Mouse (Mus musculus) forebrain, embryonic 12.5 days (tissue): ENCODE results near the gene Plcb3. TPM values are rescaled to one million over a fixed set of nuclear protein-coding genes. Genes with fewer than 3 reads are reported as not detected.
"Not testable (repeated sequence)": the region's sequence is repeated elsewhere in the genome, so short reads cannot be mapped to it uniquely, and the experiment has no call there.

Experiments used
- ATAC-seq: fragments of 200-750 bp; cut with Nextera tagmentation; 2 replicates; pipeline ENCODE4 v1.8.0; 2017; ENCODE audit warnings: moderate TSS enrichment; ENCODE audit not compliant: low FRiP score
- H3K27ac ChIP-seq: fragments of 300-500 bp; sonication (generic); 2 replicates; pipeline ENCODE4 v1.5.1; 2016; ENCODE audit warnings: mild to moderate bottlenecking
- H3K27me3 ChIP-seq: fragments of 300-500 bp; sonication (generic); 2 replicates; pipeline ENCODE4 v1.6.1; 2016; ENCODE audit warnings: mild to moderate bottlenecking
- H3K36me3 ChIP-seq: fragments of 300-500 bp; sonication (generic); replicated peaks from 2 replicates; pipeline ENCODE4 v1.6.1; 2016; ENCODE audit warnings: mild to moderate bottlenecking
- H3K4me1 ChIP-seq: fragments of 300-500 bp; sonication (generic); 2 replicates; pipeline ENCODE4 v1.6.1; 2016
- H3K4me2 ChIP-seq: fragments of 300-500 bp; sonication (generic); 2 replicates; pipeline ENCODE4 v1.6.1; 2016; ENCODE audit warnings: mild to moderate bottlenecking, moderate library complexity
- H3K4me3 ChIP-seq: fragments of 300-500 bp; sonication (generic); replicated peaks from 2 replicates; pipeline ENCODE4 v1.5.1; 2016; ENCODE audit warnings: mild to moderate bottlenecking
- H3K9ac ChIP-seq: fragments of 300-500 bp; sonication (generic); 2 replicates; pipeline ENCODE4 v1.6.1; 2016; ENCODE audit warnings: mild to moderate bottlenecking
- H3K9me3 ChIP-seq: fragments of 300-500 bp; sonication (generic); 2 replicates; pipeline ENCODE4 v1.6.1; 2016
- WGBS: fragments of 180-500 bp; shearing (Covaris S2); methylation state at CpG from one replicate; pipeline ENCODE4 v1.1.7; 2016; 5-methylcytosine and 5-hydroxymethylcytosine counted together
- polyA plus RNA-seq: library from polyadenylated mRNA; unstranded; fragments of >200 nt; fragmentation: Nextera tagmentation; extraction: Ambion mirVana; gene quantifications from 2 replicates; pipeline ENCODE4 v1.2.1, GENCODE M21; 2016

Plcb3 gene
- polyA plus RNA-seq, 1 experiment from 2014 or later, result 22.4 TPM

GRCm38 (mm10) chr19:6919876-6920740 is 56.2 kb downstream of the Plcb3 start:
- 46% methylated on average over 8 of the region's 8 CpGs for WGBS
- peaks cover 29% of the 10 kb centered on the region for H3K4me1 ChIP-seq
- H3K9ac ChIP-seq, result peak overlapping the region; percentile 92; the same call in 1 of the 2 replicates
- 0 out of 2 replicates have a peak, but pooled peaks cover 6% of the 10 kb centered on the region for H3K36me3 ChIP-seq
- peak overlapping the region; percentile 89 for H3K4me3 ChIP-seq
- no peak overlapping the region for H3K27ac ChIP-seq
- H3K9me3 ChIP-seq, result no peaks in the 10 kb centered on the region
- no peak for ATAC-seq
- H3K4me2 ChIP-seq, result peak overlapping the region; percentile 91
- H3K27me3 ChIP-seq, result peaks cover 28% of the 10 kb centered on the region

DNA sequence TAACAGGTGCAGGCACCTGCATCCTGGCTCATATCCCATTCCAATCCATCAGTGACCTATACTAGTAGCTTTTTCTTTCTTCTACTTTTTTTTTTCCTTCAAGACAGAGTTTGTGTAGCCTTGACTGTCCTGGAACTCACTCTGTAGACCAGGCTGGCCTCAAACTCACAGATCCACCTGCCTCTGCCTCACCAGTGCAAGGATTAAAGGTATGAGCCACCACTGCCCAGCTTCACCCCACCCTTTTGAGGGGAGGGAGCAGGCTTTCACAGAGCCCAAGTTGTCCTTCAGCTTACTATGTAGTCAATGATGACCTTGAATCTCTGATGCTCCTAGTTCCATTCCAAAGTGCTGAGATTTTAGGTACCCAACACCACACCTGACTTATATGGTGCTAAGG is 56.8 kb downstream of the Plcb3 start:
- Histone ChIP-seq H3K27me3 (peaks cover 21% of the 10 kb centered on the region), H3K9ac (no peak overlapping the region), H3K4me3 (no peak overlapping the region), H3K4me2 (no peak overlapping the region), H3K4me1 (peaks cover 23% of the 10 kb centered on the region), H3K36me3 (0 out of 2 replicates have a peak, but pooled peaks cover 6% of the 10 kb centered on the region), H3K9me3 (no peaks in the 10 kb centered on the region), H3K27ac (no peak overlapping the region)
- no peak for ATAC-seq

DNA sequence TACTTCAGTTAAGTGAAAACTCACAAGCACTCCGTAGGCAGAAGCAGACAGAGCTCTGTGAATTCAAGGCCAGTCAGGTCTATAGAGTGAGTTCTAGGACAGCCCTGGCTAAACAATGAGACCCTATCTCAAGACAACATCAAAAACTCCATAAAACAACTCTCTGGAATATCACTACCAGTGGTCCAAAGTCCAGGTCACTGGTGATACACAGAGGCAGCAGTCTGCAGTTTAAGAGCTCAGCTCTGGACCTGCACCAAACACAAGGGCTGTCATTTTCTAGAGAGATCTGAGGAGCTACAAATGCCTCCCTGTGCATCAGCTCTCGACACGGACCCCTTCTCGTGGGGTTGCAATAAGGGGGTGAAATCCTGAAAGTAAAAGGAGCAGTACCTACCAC is 57.9 kb downstream of the Plcb3 start:
- Histone ChIP-seq H3K27me3 (peaks cover 11% of the 10 kb centered on the region), H3K4me3 (no peak overlapping the region), H3K27ac (no peak overlapping the region), H3K4me2 (no peak overlapping the region), H3K9me3 (no peaks in the 10 kb centered on the region), H3K36me3 (peaks cover 17% of the 10 kb centered on the region), H3K4me1 (peaks cover 23% of the 10 kb centered on the region), H3K9ac (no peak overlapping the region)
- 88% methylated on average over 4 of the region's 4 CpGs for WGBS
- ATAC-seq, result no peak

- no peaks in the 10 kb centered on the region for H3K9me3 ChIP-seq
- H3K36me3 ChIP-seq, result peaks cover 35% of the 10 kb centered on the region
- 86% methylated on average over 4 of the region's 4 CpGs for WGBS
- H3K27ac ChIP-seq, result no peak overlapping the region
- H3K27me3 ChIP-seq, result no peaks in the 10 kb centered on the region
- no peak overlapping the region for H3K4me3 ChIP-seq
- ATAC-seq, result no peak
- H3K4me2 ChIP-seq, result no peak overlapping the region
- no peak overlapping the region for H3K9ac ChIP-seq
- H3K4me1 ChIP-seq, result peaks cover 20% of the 10 kb centered on the region
These were observed 59.8 kb downstream of the Plcb3 start for GRCm38 (mm10) chr19:6916496-6916895.

DNA sequence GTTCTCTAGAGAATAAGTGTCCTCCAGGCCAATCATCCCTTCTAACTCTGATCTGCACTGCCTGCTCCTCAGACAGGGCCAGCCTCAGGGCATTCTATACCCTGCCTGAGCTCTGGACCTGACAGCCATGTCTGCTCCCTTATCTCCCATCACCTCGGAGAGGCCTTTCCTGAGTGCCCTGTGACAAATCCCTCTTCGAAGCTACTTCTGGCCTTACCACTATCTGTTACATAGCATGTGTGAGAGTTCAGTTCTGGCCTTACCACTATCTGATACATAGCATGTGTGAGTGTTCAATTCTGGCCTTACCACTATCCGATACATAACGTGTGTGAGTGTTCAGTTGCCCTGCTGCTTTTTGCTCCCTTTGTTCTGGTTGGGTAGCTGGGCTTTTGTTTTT is 61.0 kb downstream of the Plcb3 start:
- Histone ChIP-seq H3K4me3 (no peak overlapping the region), H3K27ac (no peak overlapping the region), H3K9me3 (no peaks in the 10 kb centered on the region), H3K4me2 (no peak overlapping the region), H3K9ac (no peak overlapping the region), H3K36me3 (peaks cover 41% of the 10 kb centered on the region), H3K27me3 (no peaks in the 10 kb centered on the region), H3K4me1 (peaks cover 19% of the 10 kb centered on the region)
- no peak for ATAC-seq
- 88% methylated on average over 4 of the region's 4 CpGs for WGBS

DNA sequence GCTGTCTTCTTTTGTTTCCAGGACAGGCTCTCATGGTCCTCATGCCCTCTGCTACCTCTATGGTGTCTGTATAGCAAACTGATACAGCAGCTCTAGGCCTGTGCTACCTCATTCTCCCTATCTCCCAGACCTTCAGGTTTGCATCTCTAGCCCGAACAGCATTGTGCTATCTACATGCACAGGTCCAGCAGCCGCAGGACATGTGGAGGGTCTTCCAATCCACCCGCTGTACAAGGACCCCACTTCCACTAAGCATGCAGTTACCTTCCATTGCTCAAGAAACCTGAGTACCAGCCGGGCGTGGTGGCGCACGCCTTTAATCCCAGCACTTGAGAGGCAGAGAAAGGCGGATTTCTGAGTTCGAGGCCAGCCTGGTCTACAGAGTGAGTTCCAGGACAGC is 61.7 kb downstream of the Plcb3 start:
- 94% methylated on average over 9 of the region's 9 CpGs for WGBS
- H3K9me3 ChIP-seq, result no peaks in the 10 kb centered on the region
- H3K4me1 ChIP-seq, result peaks cover 12% of the 10 kb centered on the region
- no peak for ATAC-seq
- no peak overlapping the region for H3K4me2 ChIP-seq
- no peak overlapping the region for H3K9ac ChIP-seq
- H3K4me3 ChIP-seq, result no peak overlapping the region
- H3K27ac ChIP-seq, result no peak overlapping the region
- peaks cover 41% of the 10 kb centered on the region for H3K36me3 ChIP-seq
- no peaks in the 10 kb centered on the region for H3K27me3 ChIP-seq

DNA sequence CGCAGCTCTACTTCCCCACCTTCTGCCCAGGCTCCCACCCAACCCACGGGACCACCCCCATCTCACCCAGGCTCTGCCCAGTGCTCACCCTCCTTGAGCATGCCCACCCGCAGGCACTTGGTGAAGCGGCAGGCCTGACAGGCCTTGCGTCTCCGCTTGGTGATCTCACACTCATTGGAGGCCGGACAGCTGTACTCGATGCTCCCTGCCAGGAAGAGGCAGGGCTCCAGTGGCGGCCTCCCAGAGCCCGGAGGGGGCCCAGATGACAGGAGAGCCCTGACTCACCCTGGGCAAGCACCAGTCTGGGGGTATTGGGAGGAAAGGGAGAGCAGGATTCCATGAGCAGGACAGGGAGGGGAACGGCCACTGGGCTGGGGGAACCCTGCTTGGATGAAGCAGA is 62.3 kb downstream of the Plcb3 start:
- no peak overlapping the region for H3K27ac ChIP-seq
- 88% methylated on average over 11 of the region's 11 CpGs for WGBS
- peaks cover 12% of the 10 kb centered on the region for H3K4me1 ChIP-seq
- no peak for ATAC-seq
- H3K4me2 ChIP-seq, result no peak overlapping the region
- no peak overlapping the region for H3K9ac ChIP-seq
- H3K36me3 ChIP-seq, result peaks cover 41% of the 10 kb centered on the region
- H3K27me3 ChIP-seq, result no peaks in the 10 kb centered on the region
- no peak overlapping the region for H3K4me3 ChIP-seq
- no peaks in the 10 kb centered on the region for H3K9me3 ChIP-seq

- Histone ChIP-seq H3K4me2 (no peak overlapping the region), H3K9me3 (no peaks in the 10 kb centered on the region), H3K36me3 (peaks cover 34% of the 10 kb centered on the region), H3K4me1 (peaks cover 22% of the 10 kb centered on the region), H3K4me3 (no peak overlapping the region), H3K27ac (no peak overlapping the region), H3K9ac (no peak overlapping the region), H3K27me3 (no peaks in the 10 kb centered on the region)
- ATAC-seq, result no peak
- 88% methylated on average over 6 of the region's 6 CpGs for WGBS
These were observed 63.2 kb downstream of the Plcb3 start for GRCm38 (mm10) chr19:6913036-6913435.

DNA sequence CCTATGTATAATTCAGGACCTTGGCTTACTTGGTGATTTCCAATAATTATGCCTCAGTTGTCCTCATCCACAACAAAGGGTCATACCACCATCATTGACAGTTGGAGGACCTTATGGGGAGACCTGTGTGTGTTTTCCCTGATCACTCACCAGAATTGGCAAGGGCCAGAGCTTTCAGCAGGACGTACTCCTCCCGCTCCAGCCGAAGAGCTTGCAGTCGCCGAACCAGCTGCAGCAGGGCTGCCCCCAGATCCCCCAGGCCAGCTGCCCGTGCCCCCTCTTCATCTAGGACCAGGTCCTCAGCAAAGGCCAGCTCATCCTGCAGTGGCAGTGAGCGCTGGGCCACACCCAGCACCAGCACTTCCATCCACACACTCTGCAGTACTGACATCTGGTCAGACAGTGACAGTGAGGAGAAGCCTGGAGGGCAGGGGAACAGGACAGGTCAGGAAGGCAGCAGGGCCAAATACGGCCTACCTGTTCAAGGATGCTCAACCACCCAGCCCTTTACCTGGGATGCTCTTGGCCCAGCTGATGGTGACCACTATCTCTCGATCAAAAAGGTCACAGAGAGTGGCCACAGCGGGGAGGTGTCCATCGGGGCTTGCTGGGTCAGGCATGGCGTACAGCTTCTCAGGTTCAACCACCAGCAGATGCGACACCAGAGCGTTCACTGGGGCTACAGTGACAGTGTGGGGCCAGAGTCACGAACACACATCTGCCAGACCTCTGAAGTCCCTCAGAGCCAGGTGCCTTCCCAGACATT is 63.9 kb downstream of the Plcb3 start:
- WGBS, result 91% methylated on average over 15 of the region's 15 CpGs
- no peak overlapping the region for H3K4me2 ChIP-seq
- no peak overlapping the region for H3K4me3 ChIP-seq
- H3K9me3 ChIP-seq, result no peaks in the 10 kb centered on the region
- H3K9ac ChIP-seq, result no peak overlapping the region
- ATAC-seq, result no peak
- H3K27ac ChIP-seq, result no peak overlapping the region
- H3K4me1 ChIP-seq, result peaks cover 28% of the 10 kb centered on the region
- H3K27me3 ChIP-seq, result no peaks in the 10 kb centered on the region
- H3K36me3 ChIP-seq, result peaks cover 35% of the 10 kb centered on the region

DNA sequence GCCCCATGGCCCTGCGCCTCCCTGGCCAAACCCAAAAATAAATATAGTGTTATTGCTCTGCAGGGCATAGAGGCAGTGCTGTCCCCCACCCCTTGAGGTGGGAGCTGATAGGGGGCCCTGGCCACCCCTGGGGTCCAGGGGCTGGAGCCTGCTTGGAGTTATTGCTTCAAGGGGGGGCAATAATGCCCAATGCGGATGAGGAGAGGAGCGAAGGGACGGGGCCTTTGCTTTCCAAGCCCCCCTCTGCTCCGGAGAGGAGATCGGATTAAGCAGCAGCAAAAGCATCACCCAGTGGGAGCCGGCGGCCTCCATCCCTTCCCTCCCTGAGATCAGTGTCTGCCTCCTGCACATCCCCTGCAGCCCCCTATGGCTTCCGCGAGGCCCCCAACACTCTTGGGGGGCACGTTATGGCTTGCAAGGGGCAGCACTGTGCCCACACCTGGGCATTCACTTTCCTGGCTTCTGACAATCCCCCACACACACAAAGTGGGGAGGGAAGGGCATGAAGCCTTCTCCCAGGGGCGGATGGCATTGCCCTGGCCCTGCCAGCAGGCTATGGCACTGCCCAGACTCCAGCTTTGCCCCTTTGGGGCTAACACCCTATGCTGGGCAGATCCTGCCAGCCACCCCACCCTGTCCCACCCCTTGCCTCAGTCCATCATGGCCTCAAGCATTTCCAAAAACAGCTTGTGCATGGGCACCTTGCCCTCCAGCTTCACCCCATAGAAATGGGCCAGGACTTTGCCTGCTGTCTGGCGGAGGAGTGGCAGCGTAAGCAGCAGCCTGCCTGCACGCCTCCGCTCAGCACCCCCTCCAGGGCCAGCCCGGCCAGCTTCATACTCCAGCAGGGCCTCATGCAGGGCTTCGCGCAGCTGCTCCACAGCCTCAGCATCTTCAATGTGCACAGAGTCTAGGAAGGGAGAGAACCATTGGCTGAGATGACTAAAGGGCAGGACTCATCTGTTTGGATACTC is 64.9 kb downstream of the Plcb3 start:
- Histone ChIP-seq H3K27ac (no peak overlapping the region), H3K9me3 (no peaks in the 10 kb centered on the region), H3K4me1 (peaks cover 29% of the 10 kb centered on the region), H3K4me2 (peak overlapping the region; percentile 72), H3K4me3 (peak overlapping the region; percentile 25), H3K27me3 (no peaks in the 10 kb centered on the region), H3K9ac (0 out of 2 replicates have a peak overlapping the region, but pooled peaks have one; percentile 13), H3K36me3 (peaks cover 45% of the 10 kb centered on the region)
- no peak for ATAC-seq
- 87% methylated on average over 19 of the region's 19 CpGs for WGBS

DNA sequence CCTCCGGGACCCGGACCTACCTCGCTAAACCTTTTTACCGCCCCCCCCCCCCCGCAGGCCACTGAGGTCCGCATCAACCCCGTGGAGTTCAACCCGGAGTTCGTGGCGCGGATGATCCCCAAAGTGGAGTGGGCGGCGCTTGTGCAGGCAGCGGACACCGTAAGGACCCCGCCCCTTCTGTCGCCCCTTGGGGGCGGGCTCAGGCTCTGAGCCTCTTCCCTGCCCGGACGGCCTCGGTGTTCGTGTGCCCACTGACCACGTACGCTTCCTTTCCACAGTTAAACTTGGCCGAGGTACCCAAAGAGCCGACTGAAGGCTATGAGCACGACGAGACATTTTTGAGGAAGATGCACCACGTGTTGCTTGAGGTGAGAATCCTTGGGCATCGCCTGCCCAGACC is 66.0 kb downstream of the Plcb3 start:
- peak; percentile 42 for ATAC-seq
- Histone ChIP-seq H3K9ac (peak overlapping the region; percentile 72), H3K4me3 (peak overlapping the region; percentile 65), H3K36me3 (peaks cover 53% of the 10 kb centered on the region), H3K4me1 (peaks cover 29% of the 10 kb centered on the region), H3K4me2 (peak overlapping the region; percentile 72), H3K27ac (peak overlapping the region; percentile 98)
- 2% methylated on average over 30 of the region's 30 CpGs for WGBS
- H3K27me3 ChIP-seq, H3K9me3 ChIP-seq: not testable (repeated sequence)
